Mouse (Mus musculus) liver, adult 10 weeks (tissue): ENCODE measurements around the gene Iapp. TPM values are rescaled to one million over a fixed set of nuclear protein-coding genes. Genes with fewer than 3 reads are reported as not detected.

Source experiments
- polyA plus RNA-seq: library from polyadenylated mRNA; stranded (reverse); fragments of 350-450 nt; fragmentation: Illumina TruSeq; extraction: RNeasy Lipid Tissue Mini Kit (QIAGEN cat#74804); gene quantifications from one replicate; pipeline ENCODE4 v1.2.3, GENCODE M21; 2014; ENCODE audit warnings: low read depth, low replicate concordance

Gene Iapp
- not detected for polyA plus RNA-seq

GRCm38 (mm10) chr6:142298098-142298497 lies at the start of gene Iapp:
Iapp (plus strand) TSS chr6:142298423.

GRCm38 (mm10) chr6:142322881-142323280 lies 24.7 kb downstream of the Iapp start, which contains the start of gene Slco1a5:
Slco1a5 (minus strand) TSS chr6:142322981.

GRCm38 (mm10) chr6:142345440-142346038 lies 47.3 kb downstream of the Iapp start, which contains the start of gene Pyroxd1:
Pyroxd1 (plus strand) TSS chr6:142345654.

Other genes with a start within 250 kb of the Iapp start
- gene Slco1a6, start 89.9 kb upstream of the Iapp start, polyA plus RNA-seq: 0.13 TPM
- not detected for gene Slco1a5, start 24.6 kb downstream of the Iapp start, polyA plus RNA-seq
- 17.9 TPM for gene Pyroxd1, start 47.2 kb downstream of the Iapp start, polyA plus RNA-seq
- gene Recql, start 88.7 kb downstream of the Iapp start, polyA plus RNA-seq: 4.5 TPM
- 7.1 TPM for gene Golt1b, start 88.8 kb downstream of the Iapp start, polyA plus RNA-seq
- gene Spx, start 115.0 kb downstream of the Iapp start, polyA plus RNA-seq: not detected
- 91.5 TPM for gene Gys2, start 174.7 kb downstream of the Iapp start, polyA plus RNA-seq
- 2.8 TPM for gene Ldhb, start 209.5 kb downstream of the Iapp start, polyA plus RNA-seq